Mouse (Mus musculus) kidney, embryonic 16.5 days (tissue): Measurements from ENCODE around the gene Igsf21. TPM values are rescaled to one million over a fixed set of nuclear protein-coding genes. Genes with fewer than 3 reads are reported as not detected.
A peak's percentile ranks its signal among the peaks of the same experiment; 100 is the strongest.

Experiments used
- ATAC-seq: fragments of 200-750 bp; cut with Nextera tagmentation; 2 replicates; pipeline ENCODE4 v1.8.0; 2017; ENCODE audit warnings: moderate TSS enrichment; ENCODE audit not compliant: low FRiP score, low TSS enrichment
- H3K27ac ChIP-seq: fragments of 300-500 bp; sonication (generic); 2 replicates; pipeline ENCODE4 v1.5.1; 2014; ENCODE audit warnings: low read length
- H3K27me3 ChIP-seq: fragments of 300-500 bp; sonication (generic); 2 replicates; pipeline ENCODE4 v1.6.1; 2014; ENCODE audit warnings: low read length, control low read depth, mixed read lengths; ENCODE audit not compliant: insufficient read depth
- H3K36me3 ChIP-seq: fragments of 300-500 bp; sonication (generic); 2 replicates; pipeline ENCODE4 v1.6.1; 2014; ENCODE audit warnings: low read length, control low read depth, mixed read lengths; ENCODE audit not compliant: insufficient read depth
- H3K4me1 ChIP-seq: fragments of 300-500 bp; sonication (generic); 2 replicates; pipeline ENCODE4 v1.6.1; 2014; ENCODE audit warnings: low read length, control low read depth, mixed read lengths; ENCODE audit not compliant: insufficient read depth
- H3K4me2 ChIP-seq: fragments of 300-500 bp; sonication (generic); replicated peaks from 2 replicates; pipeline ENCODE4 v1.6.1; 2014; ENCODE audit warnings: low read depth, low read length
- H3K4me3 ChIP-seq: fragments of 300-500 bp; sonication (generic); 2 replicates; pipeline ENCODE4 v1.5.1; 2014; ENCODE audit warnings: mild to moderate bottlenecking, low read length
- H3K9ac ChIP-seq: fragments of 300-500 bp; sonication (generic); replicated peaks from 2 replicates; pipeline ENCODE4 v1.6.1; 2014; ENCODE audit warnings: low read length
- H3K9me3 ChIP-seq: fragments of 300-500 bp; sonication (generic); 2 replicates; pipeline ENCODE4 v1.6.1; 2016; ENCODE audit warnings: low read length, control low read depth
- WGBS: fragments of 180-500 bp; shearing (Covaris S2); extraction: QIAGEN DNeasy Blood & Tissue Kit; methylation state at CpG from one replicate; pipeline ENCODE4 v1.1.7; 2014; 5-methylcytosine and 5-hydroxymethylcytosine counted together
- polyA plus RNA-seq: library from polyadenylated mRNA; unstranded; fragments of >200 nt; fragmentation: Nextera tagmentation; extraction: Ambion mirVana; gene quantifications from 2 replicates; pipeline ENCODE4 v1.2.1, GENCODE M21; 2015

Gene Igsf21
- polyA plus RNA-seq, 1 experiment from 2014 or later, result 1.5 TPM

GRCm38 (mm10) chr4:140030415-140030814 is 216.2 kb downstream of the Igsf21 start:
- no peaks in the 10 kb centered on the region for H3K9me3 ChIP-seq
- WGBS, result 33% methylated on average over 4 of the region's 6 CpGs
- ATAC-seq, result peak; percentile 46; the same call in 1 of the 2 replicates

GRCm38 (mm10) chr4:140030040-140030386 is 216.6 kb downstream of the Igsf21 start:
- no peak for ATAC-seq
- WGBS, result 29% methylated on average over 5 of the region's 5 CpGs
- Histone ChIP-seq H3K9ac (no peak overlapping the region), H3K4me2 (no peak overlapping the region), H3K9me3 (no peaks in the 10 kb centered on the region), H3K36me3 (no peaks in the 10 kb centered on the region), H3K27ac (no peak overlapping the region), H3K4me1 (no peaks in the 10 kb centered on the region), H3K27me3 (peaks cover 9% of the 10 kb centered on the region; the same call in 1 of the 2 replicates), H3K4me3 (no peak overlapping the region)

More at GRCm38 (mm10) chr4:140030415-140030814, 216.2 kb downstream of the Igsf21 start:
- Histone ChIP-seq H3K9ac (no peak overlapping the region), H3K27me3 (peaks cover 11% of the 10 kb centered on the region), H3K4me1 (no peaks in the 10 kb centered on the region), H3K27ac (no peak overlapping the region), H3K36me3 (no peaks in the 10 kb centered on the region), H3K4me3 (no peak overlapping the region), H3K4me2 (no peak overlapping the region)

- WGBS, result 28% methylated on average over 9 of the region's 9 CpGs
- Histone ChIP-seq H3K27ac (no peak overlapping the region), H3K4me3 (no peak overlapping the region), H3K4me2 (no peak overlapping the region), H3K9me3 (no peaks in the 10 kb centered on the region), H3K27me3 (peaks cover 3% of the 10 kb centered on the region; the same call in 1 of the 2 replicates), H3K4me1 (no peaks in the 10 kb centered on the region), H3K36me3 (no peaks in the 10 kb centered on the region), H3K9ac (no peak overlapping the region)
- no peak for ATAC-seq
Observed at GRCm38 (mm10) chr4:140029324-140030039, 217.1 kb downstream of the Igsf21 start.

GRCm38 (mm10) chr4:140023833-140024232 is 222.8 kb downstream of the Igsf21 start:
- Histone ChIP-seq H3K27me3 (peaks cover 3% of the 10 kb centered on the region; the same call in 1 of the 2 replicates), H3K4me1 (peaks cover 5% of the 10 kb centered on the region; the same call in 1 of the 2 replicates), H3K9ac (no peak overlapping the region), H3K36me3 (no peaks in the 10 kb centered on the region), H3K27ac (no peak overlapping the region), H3K9me3 (no peaks in the 10 kb centered on the region), H3K4me2 (no peak overlapping the region), H3K4me3 (no peak overlapping the region)
- ATAC-seq, result 0 out of 2 replicates have a peak, but pooled peaks have one; percentile 31
- WGBS, result 43% methylated on average over 6 of the region's 6 CpGs

- Histone ChIP-seq H3K27ac (no peak overlapping the region), H3K4me2 (no peak overlapping the region), H3K9me3 (no peaks in the 10 kb centered on the region), H3K9ac (no peak overlapping the region), H3K4me1 (no peaks in the 10 kb centered on the region), H3K4me3 (no peak overlapping the region), H3K36me3 (no peaks in the 10 kb centered on the region), H3K27me3 (peaks cover 2% of the 10 kb centered on the region; the same call in 1 of the 2 replicates)
- WGBS, result 25% methylated on average over 7 of the region's 7 CpGs
- ATAC-seq, result no peak
Observed at GRCm38 (mm10) chr4:140015916-140016315, 230.7 kb downstream of the Igsf21 start.

- no peak overlapping the region for H3K27ac ChIP-seq
- no peak for ATAC-seq
- H3K36me3 ChIP-seq, result no peaks in the 10 kb centered on the region
- H3K4me3 ChIP-seq, result no peak overlapping the region
- H3K9ac ChIP-seq, result no peak overlapping the region
- no peaks in the 10 kb centered on the region for H3K4me1 ChIP-seq
- H3K9me3 ChIP-seq, result no peaks in the 10 kb centered on the region
- H3K27me3 ChIP-seq, result peaks cover 6% of the 10 kb centered on the region; the same call in 1 of the 2 replicates
- no peak overlapping the region for H3K4me2 ChIP-seq
- 68% methylated on average over 11 of the region's 11 CpGs for WGBS
Observed at GRCm38 (mm10) chr4:140010728-140011470, 235.7 kb downstream of the Igsf21 start.

GRCm38 (mm10) chr4:140004932-140005331 is 241.7 kb downstream of the Igsf21 start:
- Histone ChIP-seq H3K36me3 (no peaks in the 10 kb centered on the region), H3K27ac (no peak overlapping the region), H3K4me3 (peak overlapping the region; percentile 14), H3K27me3 (peaks cover 33% of the 10 kb centered on the region; the same call in 1 of the 2 replicates), H3K9ac (no peak overlapping the region), H3K4me1 (no peaks in the 10 kb centered on the region), H3K4me2 (peak overlapping the region; percentile 47), H3K9me3 (no peaks in the 10 kb centered on the region)
- ATAC-seq, result peak; percentile 50; the same call in 1 of the 2 replicates
- 12% methylated on average over 5 of the region's 5 CpGs for WGBS

GRCm38 (mm10) chr4:140004170-140004569 is 242.4 kb downstream of the Igsf21 start:
- Histone ChIP-seq H3K9ac (no peak overlapping the region), H3K27me3 (peaks cover 33% of the 10 kb centered on the region; the same call in 1 of the 2 replicates), H3K4me2 (peak overlapping the region; percentile 47), H3K9me3 (no peaks in the 10 kb centered on the region), H3K27ac (no peak overlapping the region), H3K4me1 (no peaks in the 10 kb centered on the region), H3K4me3 (peak overlapping the region; percentile 14), H3K36me3 (no peaks in the 10 kb centered on the region)
- peak; percentile 80 for ATAC-seq
- 14% methylated on average over 12 of the region's 12 CpGs for WGBS

- Histone ChIP-seq H3K9ac (no peak overlapping the region), H3K4me3 (no peak overlapping the region), H3K27me3 (peaks cover 33% of the 10 kb centered on the region; the same call in 1 of the 2 replicates), H3K27ac (no peak overlapping the region), H3K9me3 (no peaks in the 10 kb centered on the region), H3K4me2 (no peak overlapping the region), H3K36me3 (no peaks in the 10 kb centered on the region), H3K4me1 (no peaks in the 10 kb centered on the region)
- 16% methylated on average over 12 of the region's 12 CpGs for WGBS
- ATAC-seq, result no peak
Observed at GRCm38 (mm10) chr4:140002069-140002468, 244.5 kb downstream of the Igsf21 start.
